Comparison of ENCODE assay signal across 28 mouse cellular contexts in genomic region chr12:11802326-11802725, GRCm38 (mm10).
"Had no signal": no experiment of that assay in that cellular context is flagged by ENCODE, and none has a peak within 500 bp of the region (broad histone marks: within the 10 kb centered on the region; RNA-seq: fewer than 3 reads in every experiment).

No protein-coding gene starts in this region.

- H3K4me2 ChIP-seq: embryonic facial prominence, embryonic 12.5 days; embryonic facial prominence, embryonic 13.5 days; embryonic facial prominence, embryonic 15.5 days; forebrain, embryonic 12.5 days; forebrain, embryonic 13.5 days; forebrain, embryonic 15.5 days had no signal

- H3K27ac ChIP-seq: embryonic facial prominence, embryonic 10.5 days; embryonic facial prominence, embryonic 12.5 days; embryonic facial prominence, embryonic 13.5 days; embryonic facial prominence, embryonic 15.5 days; forebrain, embryonic 10.5 days; forebrain, embryonic 12.5 days; forebrain, embryonic 13.5 days; forebrain, embryonic 15.5 days; gastrocnemius, adult 2 months; heart, adult 2 months had no signal

- H3K4me3 ChIP-seq: embryonic facial prominence, embryonic 10.5 days; embryonic facial prominence, embryonic 12.5 days; embryonic facial prominence, embryonic 13.5 days; embryonic facial prominence, embryonic 15.5 days; erythroblast, embryonic 14.5 days; forebrain, embryonic 10.5 days; forebrain, embryonic 12.5 days; forebrain, embryonic 13.5 days; forebrain, embryonic 15.5 days; gastrocnemius, adult 2 months; heart, adult 2 months had no signal

- ATAC-seq: forebrain, embryonic 13.5 days; forebrain, embryonic 14.5 days; forebrain, embryonic 15.5 days; forebrain, embryonic 16.5 days; forebrain, postnatal 0 days had no signal

- H3K36me3 ChIP-seq: embryonic facial prominence, embryonic 10.5 days; embryonic facial prominence, embryonic 12.5 days; embryonic facial prominence, embryonic 13.5 days; embryonic facial prominence, embryonic 15.5 days; forebrain, embryonic 10.5 days; forebrain, embryonic 12.5 days; forebrain, embryonic 15.5 days had no signal

- H3K9ac ChIP-seq: embryonic facial prominence, embryonic 12.5 days; embryonic facial prominence, embryonic 13.5 days; embryonic facial prominence, embryonic 15.5 days; forebrain, embryonic 12.5 days; forebrain, embryonic 13.5 days; forebrain, embryonic 15.5 days; forebrain, postnatal 0 days had no signal

- DNase-seq: cerebellum, adult 8-10 months; cerebellum, adult 9-10 months; cerebellum, adult 9-11 months; cerebellum, postnatal 10 days; cerebellum, postnatal 14 days; cerebellum, postnatal 25 days; cerebellum, postnatal 36 days; embryo, embryonic 11 days; forebrain, postnatal 0 days; gastrocnemius, adult 2 months; gastrocnemius, postnatal 10 days; gastrocnemius, postnatal 14 days; gastrocnemius, postnatal 25 days; gastrocnemius, postnatal 36 days; heart, adult 11 months; heart, adult 18-20 months; heart, adult 2 months had no signal

- H3K4me1 ChIP-seq: embryonic facial prominence, embryonic 10.5 days; embryonic facial prominence, embryonic 12.5 days; embryonic facial prominence, embryonic 13.5 days; embryonic facial prominence, embryonic 15.5 days; forebrain, embryonic 10.5 days; forebrain, embryonic 12.5 days; forebrain, embryonic 13.5 days; forebrain, embryonic 15.5 days had no signal

- H3K27me3 ChIP-seq: embryonic facial prominence, embryonic 12.5 days; embryonic facial prominence, embryonic 13.5 days; embryonic facial prominence, embryonic 15.5 days; forebrain, embryonic 12.5 days; forebrain, embryonic 13.5 days; forebrain, embryonic 15.5 days had no signal

- H3K9me3 ChIP-seq: embryonic facial prominence, embryonic 10.5 days; embryonic facial prominence, embryonic 12.5 days; embryonic facial prominence, embryonic 13.5 days; embryonic facial prominence, embryonic 15.5 days; forebrain, embryonic 10.5 days; forebrain, embryonic 12.5 days; forebrain, embryonic 13.5 days; forebrain, embryonic 15.5 days had no signal
